Mouse (Mus musculus) forebrain, embryonic 15.5 days (tissue): Measurements from ENCODE around the gene Ackr2. TPM values are rescaled to one million over a fixed set of nuclear protein-coding genes. Genes with fewer than 3 reads are reported as not detected.

Source experiments
- ATAC-seq: fragments of 200-750 bp; cut with Nextera tagmentation; replicated peaks from 2 replicates; pipeline ENCODE4 v1.8.0; 2017; ENCODE audit warnings: mild to moderate bottlenecking, moderate TSS enrichment, moderate library complexity
- H3K27ac ChIP-seq: fragments of 300-500 bp; sonication (generic); replicated peaks from 2 replicates; pipeline ENCODE4 v1.5.1; 2015; ENCODE audit warnings: mild to moderate bottlenecking, inconsistent platforms
- H3K27me3 ChIP-seq: fragments of 300-500 bp; sonication (generic); 2 replicates; pipeline ENCODE4 v1.6.1; 2015; ENCODE audit warnings: inconsistent platforms
- H3K36me3 ChIP-seq: fragments of 300-500 bp; sonication (generic); 2 replicates; pipeline ENCODE4 v1.6.1; 2015; ENCODE audit warnings: mild to moderate bottlenecking, inconsistent platforms
- H3K4me1 ChIP-seq: fragments of 300-500 bp; sonication (generic); 2 replicates; pipeline ENCODE4 v1.6.1; 2015; ENCODE audit warnings: inconsistent platforms
- H3K4me2 ChIP-seq: fragments of 300-500 bp; sonication (generic); replicated peaks from 2 replicates; pipeline ENCODE4 v1.6.1; 2015; ENCODE audit warnings: mild to moderate bottlenecking, inconsistent platforms
- H3K4me3 ChIP-seq: fragments of 300-500 bp; sonication (generic); 2 replicates; pipeline ENCODE4 v1.5.1; 2015; ENCODE audit warnings: mild to moderate bottlenecking, inconsistent platforms
- H3K9ac ChIP-seq: fragments of 300-500 bp; sonication (generic); replicated peaks from 2 replicates; pipeline ENCODE4 v1.6.1; 2015; ENCODE audit warnings: mild to moderate bottlenecking, inconsistent platforms
- H3K9me3 ChIP-seq: fragments of 300-500 bp; sonication (generic); 2 replicates; pipeline ENCODE4 v1.6.1; 2016; ENCODE audit warnings: inconsistent platforms
- WGBS: fragments of 180-500 bp; shearing (Covaris S2); methylation state at CpG from one replicate; pipeline ENCODE4 v1.1.7; 2015; ENCODE audit warnings: mixed read lengths; 5-methylcytosine and 5-hydroxymethylcytosine counted together
- polyA plus RNA-seq: library from polyadenylated mRNA; unstranded; fragments of >200 nt; fragmentation: Nextera tagmentation; extraction: Ambion mirVana; gene quantifications from 2 replicates; pipeline ENCODE4 v1.2.1, GENCODE M21; 2015

The Ackr2 gene
- polyA plus RNA-seq, 1 experiment from 2014 or later: 1.9 TPM

GRCm38 (mm10) chr9:121908321-121908720, 10.2 kb downstream of the Ackr2 start:
- Histone ChIP-seq H3K9me3 (no peaks in the 10 kb centered on the region), H3K4me3 (no peak overlapping the region), H3K4me2 (no peak overlapping the region), H3K9ac (no peak overlapping the region), H3K4me1 (no peaks in the 10 kb centered on the region), H3K27me3 (no peaks in the 10 kb centered on the region), H3K27ac (no peak overlapping the region), H3K36me3 (no peaks in the 10 kb centered on the region)
- WGBS: 93% methylated on average over 17 of the region's 17 CpGs
- no peak for ATAC-seq

GRCm38 (mm10) chr9:121909635-121910034, 11.5 kb downstream of the Ackr2 start:
- H3K4me3 ChIP-seq: no peak overlapping the region
- no peaks in the 10 kb centered on the region for H3K9me3 ChIP-seq
- H3K4me1 ChIP-seq: no peaks in the 10 kb centered on the region
- no peak for ATAC-seq
- H3K36me3 ChIP-seq: no peaks in the 10 kb centered on the region
- H3K27me3 ChIP-seq: no peaks in the 10 kb centered on the region
- H3K4me2 ChIP-seq: no peak overlapping the region
- H3K9ac ChIP-seq: no peak overlapping the region
- 73% methylated on average over 6 of the region's 6 CpGs for WGBS
- H3K27ac ChIP-seq: no peak overlapping the region

GRCm38 (mm10) chr9:121911196-121911595, 13.0 kb downstream of the Ackr2 start:
- ATAC-seq: no peak
- no peak overlapping the region for H3K4me2 ChIP-seq
- H3K36me3 ChIP-seq: no peaks in the 10 kb centered on the region
- no peak overlapping the region for H3K27ac ChIP-seq
- H3K4me3 ChIP-seq: no peak overlapping the region
- H3K4me1 ChIP-seq: no peaks in the 10 kb centered on the region
- H3K9ac ChIP-seq: no peak overlapping the region
- 92% methylated on average over 7 of the region's 7 CpGs for WGBS
- no peaks in the 10 kb centered on the region for H3K27me3 ChIP-seq
- H3K9me3 ChIP-seq: no peaks in the 10 kb centered on the region

GRCm38 (mm10) chr9:121912786-121913185, 14.6 kb downstream of the Ackr2 start:
- H3K9me3 ChIP-seq: no peaks in the 10 kb centered on the region
- no peaks in the 10 kb centered on the region for H3K4me1 ChIP-seq
- H3K27ac ChIP-seq: no peak overlapping the region
- no peaks in the 10 kb centered on the region for H3K36me3 ChIP-seq
- no peaks in the 10 kb centered on the region for H3K27me3 ChIP-seq
- no peak overlapping the region for H3K4me3 ChIP-seq
- 79% methylated on average over 4 of the region's 4 CpGs for WGBS
- H3K9ac ChIP-seq: no peak overlapping the region
- no peak for ATAC-seq
- no peak overlapping the region for H3K4me2 ChIP-seq

- Histone ChIP-seq H3K27ac (no peak overlapping the region), H3K4me3 (no peak overlapping the region), H3K27me3 (no peaks in the 10 kb centered on the region), H3K4me2 (no peak overlapping the region), H3K9ac (no peak overlapping the region), H3K4me1 (no peaks in the 10 kb centered on the region), H3K9me3 (no peaks in the 10 kb centered on the region), H3K36me3 (no peaks in the 10 kb centered on the region)
- 89% methylated on average over 8 of the region's 8 CpGs for WGBS
- ATAC-seq: no peak
Measured at GRCm38 (mm10) chr9:121914226-121914757, 16.1 kb downstream of the Ackr2 start.

- Histone ChIP-seq H3K9me3 (no peaks in the 10 kb centered on the region), H3K27ac (no peak overlapping the region), H3K27me3 (no peaks in the 10 kb centered on the region), H3K4me1 (no peaks in the 10 kb centered on the region), H3K4me3 (no peak overlapping the region), H3K36me3 (no peaks in the 10 kb centered on the region), H3K9ac (no peak overlapping the region), H3K4me2 (no peak overlapping the region)
- no peak for ATAC-seq
- 91% methylated on average over 10 of the region's 10 CpGs for WGBS
Measured at GRCm38 (mm10) chr9:121915056-121915455, 16.9 kb downstream of the Ackr2 start.

GRCm38 (mm10) chr9:121916102-121916501, 17.9 kb downstream of the Ackr2 start, which contains the start of gene Cyp8b1:
Gene Cyp8b1, minus strand, starts transcription at chr9:121916305.
- no peak for ATAC-seq
- H3K9me3 ChIP-seq: no peaks in the 10 kb centered on the region
- no peak within 1 kb of the TSS for H3K4me3 ChIP-seq
- H3K4me2 ChIP-seq: no peak within 1 kb of the TSS
- no peaks in the 10 kb centered on the region for H3K4me1 ChIP-seq
- 82% methylated on average over 8 of the region's 8 CpGs for WGBS
- H3K36me3 ChIP-seq: no peaks in the 10 kb centered on the region
- H3K9ac ChIP-seq: no peak within 1 kb of the TSS
- no peaks in the 10 kb centered on the region for H3K27me3 ChIP-seq
- H3K27ac ChIP-seq: no peak within 1 kb of the TSS

- ATAC-seq: no peak
- no peak overlapping the region for H3K27ac ChIP-seq
- H3K9ac ChIP-seq: no peak overlapping the region
- H3K36me3 ChIP-seq: no peaks in the 10 kb centered on the region
- no peak overlapping the region for H3K4me2 ChIP-seq
- H3K9me3 ChIP-seq: no peaks in the 10 kb centered on the region
- H3K4me3 ChIP-seq: no peak overlapping the region
- no peaks in the 10 kb centered on the region for H3K4me1 ChIP-seq
- no peaks in the 10 kb centered on the region for H3K27me3 ChIP-seq
- WGBS: 74% methylated on average over 10 of the region's 10 CpGs
Measured at GRCm38 (mm10) chr9:121919027-121919501, 20.9 kb downstream of the Ackr2 start.

GRCm38 (mm10) chr9:121923443-121923842, 25.3 kb downstream of the Ackr2 start:
- 91% methylated on average over 8 of the region's 8 CpGs for WGBS
- Histone ChIP-seq H3K4me3 (no peak overlapping the region), H3K4me2 (no peak overlapping the region), H3K27me3 (no peaks in the 10 kb centered on the region), H3K27ac (no peak overlapping the region), H3K9me3 (no peaks in the 10 kb centered on the region), H3K4me1 (no peaks in the 10 kb centered on the region), H3K9ac (no peak overlapping the region), H3K36me3 (no peaks in the 10 kb centered on the region)
- no peak for ATAC-seq

- Histone ChIP-seq H3K27me3 (no peaks in the 10 kb centered on the region), H3K4me3 (no peak overlapping the region), H3K9me3 (no peaks in the 10 kb centered on the region), H3K27ac (no peak overlapping the region), H3K36me3 (no peaks in the 10 kb centered on the region), H3K4me1 (no peaks in the 10 kb centered on the region), H3K4me2 (no peak overlapping the region), H3K9ac (no peak overlapping the region)
- no peak for ATAC-seq
- 54% methylated on average over 5 of the region's 5 CpGs for WGBS
Measured at GRCm38 (mm10) chr9:121923906-121924305, 25.8 kb downstream of the Ackr2 start.

GRCm38 (mm10) chr9:121924901-121925560, 26.9 kb downstream of the Ackr2 start:
- ATAC-seq: no peak
- Histone ChIP-seq H3K36me3 (no peaks in the 10 kb centered on the region), H3K4me3 (no peak overlapping the region), H3K27ac (no peak overlapping the region), H3K27me3 (no peaks in the 10 kb centered on the region), H3K4me2 (no peak overlapping the region), H3K9me3 (no peaks in the 10 kb centered on the region), H3K4me1 (no peaks in the 10 kb centered on the region), H3K9ac (no peak overlapping the region)
- 91% methylated on average over 9 of the region's 9 CpGs for WGBS

- no peak overlapping the region for H3K4me2 ChIP-seq
- 85% methylated on average over 8 of the region's 8 CpGs for WGBS
- H3K4me3 ChIP-seq: no peak overlapping the region
- no peak overlapping the region for H3K27ac ChIP-seq
- ATAC-seq: no peak
- H3K4me1 ChIP-seq: no peaks in the 10 kb centered on the region
- no peak overlapping the region for H3K9ac ChIP-seq
- H3K36me3 ChIP-seq: no peaks in the 10 kb centered on the region
- H3K9me3 ChIP-seq: no peaks in the 10 kb centered on the region
- no peaks in the 10 kb centered on the region for H3K27me3 ChIP-seq
Measured at GRCm38 (mm10) chr9:121925959-121926358, 27.8 kb downstream of the Ackr2 start.
